Mouse (Mus musculus): ENCODE data around the gene Hal.

DNA sequence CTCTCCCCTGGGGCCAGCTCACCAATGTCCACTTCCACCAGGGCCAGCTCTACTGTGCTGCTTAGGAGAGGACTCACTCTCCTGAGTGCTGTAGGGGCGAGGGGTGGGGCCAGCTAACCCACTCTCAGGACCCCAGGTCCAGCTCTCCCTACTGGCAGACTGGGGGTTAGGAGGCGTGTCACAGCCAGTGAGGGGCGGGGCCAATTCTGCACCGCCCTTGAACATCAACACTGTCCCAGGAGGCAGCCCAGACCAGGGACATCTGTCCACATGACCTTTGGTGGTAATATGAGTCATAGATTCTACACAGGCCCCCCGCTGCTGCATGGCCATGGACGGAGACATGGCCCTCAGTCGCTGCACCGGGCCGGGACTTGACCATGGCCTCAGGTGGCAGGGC, 71.2 kb downstream of the Hal start:
- no peak for TF ChIP-seq CTCF (conservative IDR thresholded peaks at IDR 0.05; ENCODE audit: insufficient read depth, insufficient read length, low read depth, low read length)
- TF ChIP-seq POLR2A (IDR thresholded peaks at IDR 0.05; ENCODE audit: low read depth, low read length), result no peak
